8 mouse cellular contexts compared by ENCODE assay signal in genomic region chr15:97720026-97720675, GRCm38 (mm10). TPM values are rescaled to one million over a fixed set of nuclear protein-coding genes. Genes with fewer than 3 reads are reported as not detected.
DNase-seq lines count a peak whose midpoint lies in the region; ATAC-seq lines count a peak whose summit lies in the region.
"Had no signal": no experiment of that assay in that cellular context is flagged by ENCODE, and none has a peak within 500 bp of the region (broad histone marks: within the 10 kb centered on the region; RNA-seq: fewer than 3 reads in every experiment).

No protein-coding gene starts in this region.

- H3K27me3 ChIP-seq in midbrain, embryonic 12.5 days, result 0 out of 2 replicates have a peak, but pooled peaks cover 7% of the 10 kb centered on the region
- H3K27me3 ChIP-seq in midbrain, embryonic 15.5 days (replicated peaks), result no peaks in the 10 kb centered on the region
- H3K27me3 ChIP-seq in heart, embryonic 10.5 days (ENCODE audit: insufficient read depth, poor library complexity, severe bottlenecking), result peaks cover 15% of the 10 kb centered on the region; the same call in 1 of the 2 replicates

- no peak for ATAC-seq in midbrain, embryonic 12.5 days (ENCODE audit: low FRiP score, low read depth)
- no peak for ATAC-seq in midbrain, embryonic 15.5 days (replicated peaks)

- 0 out of 2 replicates have a peak overlapping the region, but pooled peaks have one; percentile 11 for H3K9ac ChIP-seq in midbrain, embryonic 12.5 days (replicated peaks)
- H3K9ac ChIP-seq in midbrain, embryonic 15.5 days, result no peak overlapping the region

- H3K4me3 ChIP-seq in midbrain, embryonic 12.5 days, result no peak overlapping the region
- no peak overlapping the region for H3K4me3 ChIP-seq in midbrain, embryonic 15.5 days
- no peak overlapping the region for H3K4me3 ChIP-seq in heart, embryonic 10.5 days

- no peak overlapping the region for H3K4me2 ChIP-seq in midbrain, embryonic 12.5 days (replicated peaks)
- H3K4me2 ChIP-seq in midbrain, embryonic 15.5 days, result no peak overlapping the region

- no peaks in the 10 kb centered on the region for H3K36me3 ChIP-seq in midbrain, embryonic 12.5 days
- no peaks in the 10 kb centered on the region for H3K36me3 ChIP-seq in midbrain, embryonic 15.5 days (replicated peaks)
- H3K36me3 ChIP-seq in heart, embryonic 10.5 days, result no peaks in the 10 kb centered on the region

- no peak overlapping the region for H3K27ac ChIP-seq in midbrain, embryonic 12.5 days (replicated peaks)
- no peak overlapping the region for H3K27ac ChIP-seq in midbrain, embryonic 15.5 days
- peak overlapping the region; percentile 62; the same call in 1 of the 2 replicates for H3K27ac ChIP-seq in heart, embryonic 10.5 days

- H3K9me3 ChIP-seq in midbrain, embryonic 12.5 days, result no peaks in the 10 kb centered on the region
- H3K9me3 ChIP-seq in midbrain, embryonic 15.5 days, result no peaks in the 10 kb centered on the region
- no peaks in the 10 kb centered on the region for H3K9me3 ChIP-seq in heart, embryonic 10.5 days

- WGBS in midbrain, embryonic 12.5 days, result 78% methylated on average over 12 of the region's 12 CpGs
- 78% methylated on average over 12 of the region's 12 CpGs for WGBS in midbrain, embryonic 15.5 days
- 71% methylated on average over 12 of the region's 12 CpGs for WGBS in heart, embryonic 10.5 days

- H3K4me1 ChIP-seq in midbrain, embryonic 12.5 days, result no peaks in the 10 kb centered on the region
- H3K4me1 ChIP-seq in midbrain, embryonic 15.5 days, result peaks cover 3% of the 10 kb centered on the region; the same call in 1 of the 2 replicates
- H3K4me1 ChIP-seq in heart, embryonic 10.5 days, result peaks cover 23% of the 10 kb centered on the region

- no peak for DNase-seq in heart, embryonic 10.5 days (ENCODE audit: low spot score)
- DNase-seq in kidney, postnatal 14 days, result peak; percentile 60
- peak; percentile 54 for DNase-seq in testis, postnatal 10 days (ENCODE audit: low spot score)
- no peak for DNase-seq in cerebellum, postnatal 4 days (ENCODE audit: low spot score in 2 of 2)
- no peak for DNase-seq in urinary bladder, postnatal 25 days (ENCODE audit: low spot score)
- DNase-seq: right cerebral cortex, postnatal 25 days had no signal

RNA-seq across cellular contexts. Expression of gene Endou, which starts 11.0 kb away (rescaled TPM):
- 0.16 and 0.20 TPM in 2 replicates for polyA plus RNA-seq in midbrain, embryonic 12.5 days (2016; fragmentation: Nextera tagmentation; extraction: Ambion mirVana)
- 0.17 and 0.27 TPM in 2 replicates for polyA plus RNA-seq in midbrain, embryonic 15.5 days (2015; fragmentation: Nextera tagmentation; extraction: Ambion mirVana)
- polyA plus RNA-seq in heart, embryonic 10.5 days (2016; fragmentation: Nextera tagmentation; extraction: Ambion mirVana), result 0.11 and 0.18 TPM in 2 replicates

RNA-seq across cellular contexts. Expression of gene Rpap3, which starts 14.5 kb away (rescaled TPM):
- 40.2 and 40.9 TPM in 2 replicates for polyA plus RNA-seq in midbrain, embryonic 12.5 days (2016; fragmentation: Nextera tagmentation; extraction: Ambion mirVana)
- 31.1 and 33.7 TPM in 2 replicates for polyA plus RNA-seq in midbrain, embryonic 15.5 days (2015; fragmentation: Nextera tagmentation; extraction: Ambion mirVana)
- polyA plus RNA-seq in heart, embryonic 10.5 days (2016; fragmentation: Nextera tagmentation; extraction: Ambion mirVana), result 24.0 and 27.1 TPM in 2 replicates

RNA-seq across cellular contexts. Expression of gene Rapgef3, which starts 47.6 kb away (rescaled TPM):
- polyA plus RNA-seq in midbrain, embryonic 12.5 days (2016; fragmentation: Nextera tagmentation; extraction: Ambion mirVana), result 8.0 and 8.6 TPM in 2 replicates
- 15.4 and 16.8 TPM in 2 replicates for polyA plus RNA-seq in midbrain, embryonic 15.5 days (2015; fragmentation: Nextera tagmentation; extraction: Ambion mirVana)
- polyA plus RNA-seq in heart, embryonic 10.5 days (2016; fragmentation: Nextera tagmentation; extraction: Ambion mirVana), result 10.2 and 13.4 TPM in 2 replicates

RNA-seq across cellular contexts. Expression of gene Slc48a1, which starts 58.2 kb away (rescaled TPM):
- 37.8 and 42.0 TPM in 2 replicates for polyA plus RNA-seq in midbrain, embryonic 12.5 days (2016; fragmentation: Nextera tagmentation; extraction: Ambion mirVana)
- 85.7 and 90.1 TPM in 2 replicates for polyA plus RNA-seq in midbrain, embryonic 15.5 days (2015; fragmentation: Nextera tagmentation; extraction: Ambion mirVana)
- polyA plus RNA-seq in heart, embryonic 10.5 days (2016; fragmentation: Nextera tagmentation; extraction: Ambion mirVana), result 32.1 and 41.1 TPM in 2 replicates

Comparison
In these comparisons a context has a peak if more than half of its experiments do, and no peak if none do; other contexts are left out.
1. DNase-seq: peak in kidney, postnatal 14 days (single experiment) and testis, postnatal 10 days (single experiment); none in heart, embryonic 10.5 days (single experiment), cerebellum, postnatal 4 days (0 of 2) and urinary bladder, postnatal 25 days (single experiment).